Mouse (Mus musculus): Measurements from ENCODE around the gene Glrx.
"Not testable (repeated sequence)": the region's sequence is repeated elsewhere in the genome, so short reads cannot be mapped to it uniquely, and the experiment has no call there.

The Glrx gene

GRCm38 (mm10) chr13:75839719-75840481 is at the start of gene Glrx:
Glrx (plus strand) TSS chr13:75839868.
- CTCF ChIA-PET = interaction anchor here (0.6 kb wide), 1 partner anchor 129 kb away, joined by 3 read pairs; no protein-coding TSS in a partner anchor

GRCm38 (mm10) chr13:75790550-75791205 is 49.0 kb upstream of the Glrx start:
- CTCF ChIA-PET = no interaction called here

- CTCF ChIA-PET = no interaction called here
Observed at GRCm38 (mm10) chr13:75793863-75794629, 45.6 kb upstream of the Glrx start.

GRCm38 (mm10) chr13:75797369-75798141 is 42.1 kb upstream of the Glrx start:
- CTCF ChIA-PET = interaction anchor here (0.5 kb wide), 2 partner anchors 27 to 936 kb away, joined by 3 read pairs; no protein-coding TSS in a partner anchor

- CTCF ChIA-PET = interaction anchor here (0.5 kb wide), 1 partner anchor 28 kb away, joined by 3 read pairs; no protein-coding TSS in a partner anchor
Observed at GRCm38 (mm10) chr13:75798413-75799302, 41.0 kb upstream of the Glrx start.

- CTCF ChIA-PET = interaction anchor here (0.6 kb wide), 1 partner anchor 922 kb away, joined by 4 read pairs; no protein-coding TSS in a partner anchor
Observed at GRCm38 (mm10) chr13:75799421-75799820, 40.2 kb upstream of the Glrx start.

- CTCF ChIA-PET = no interaction called here
Observed at GRCm38 (mm10) chr13:75807969-75808368, 31.7 kb upstream of the Glrx start.

- CTCF ChIA-PET = no interaction called here
Observed at GRCm38 (mm10) chr13:75809957-75810356, 29.7 kb upstream of the Glrx start.

- CTCF ChIA-PET = no interaction called here
Observed at GRCm38 (mm10) chr13:75817183-75817582, 22.5 kb upstream of the Glrx start.

- CTCF ChIA-PET = no interaction called here
Observed at GRCm38 (mm10) chr13:75818486-75818885, 21.2 kb upstream of the Glrx start.

GRCm38 (mm10) chr13:75818945-75819706 is 20.5 kb upstream of the Glrx start:
- CTCF ChIA-PET = no interaction called here

GRCm38 (mm10) chr13:75819898-75820297 is 19.8 kb upstream of the Glrx start:
- CTCF ChIA-PET = no interaction called here

GRCm38 (mm10) chr13:75822366-75822765 is 17.3 kb upstream of the Glrx start:
- CTCF ChIA-PET = not testable (repeated sequence)

GRCm38 (mm10) chr13:75823201-75823600 is 16.5 kb upstream of the Glrx start:
- CTCF ChIA-PET = no interaction called here

GRCm38 (mm10) chr13:75824611-75825319 is 14.9 kb upstream of the Glrx start:
- CTCF ChIA-PET = no interaction called here

- CTCF ChIA-PET = no interaction called here
Observed at GRCm38 (mm10) chr13:75825388-75825787, 14.3 kb upstream of the Glrx start.

GRCm38 (mm10) chr13:75830708-75831107 is 9.0 kb upstream of the Glrx start:
- CTCF ChIA-PET = no interaction called here

- CTCF ChIA-PET = no interaction called here
Observed at GRCm38 (mm10) chr13:75831710-75832109, 8.0 kb upstream of the Glrx start.

- CTCF ChIA-PET = no interaction called here
Observed at GRCm38 (mm10) chr13:75832697-75833096, 7.0 kb upstream of the Glrx start.

Data from spleen, embryonic (tissue).